Mouse (Mus musculus) splenic B cell, adult 2 months (primary cell): ENCODE data around the gene Crhr2.

Source experiments
- DNase-seq: peaks from one replicate; pipeline ENCODE4 v3.0.0-alpha.2; 2011; ENCODE audit warnings: low read depth, low spot score
- H3K27me3 ChIP-seq: 2 replicates; pipeline ENCODE4 v1.6.1; 2012; ENCODE audit warnings: mild to moderate bottlenecking, low read length, moderate library complexity, mixed read lengths; ENCODE audit not compliant: control insufficient read depth, poor library complexity, insufficient read depth, severe bottlenecking
- H3K36me3 ChIP-seq: 2 replicates; pipeline ENCODE4 v1.6.1; 2012; ENCODE audit warnings: mild to moderate bottlenecking, low read length, moderate library complexity, mixed read lengths; ENCODE audit not compliant: control insufficient read depth, poor library complexity, insufficient read depth, severe bottlenecking

The Crhr2 gene

DNA sequence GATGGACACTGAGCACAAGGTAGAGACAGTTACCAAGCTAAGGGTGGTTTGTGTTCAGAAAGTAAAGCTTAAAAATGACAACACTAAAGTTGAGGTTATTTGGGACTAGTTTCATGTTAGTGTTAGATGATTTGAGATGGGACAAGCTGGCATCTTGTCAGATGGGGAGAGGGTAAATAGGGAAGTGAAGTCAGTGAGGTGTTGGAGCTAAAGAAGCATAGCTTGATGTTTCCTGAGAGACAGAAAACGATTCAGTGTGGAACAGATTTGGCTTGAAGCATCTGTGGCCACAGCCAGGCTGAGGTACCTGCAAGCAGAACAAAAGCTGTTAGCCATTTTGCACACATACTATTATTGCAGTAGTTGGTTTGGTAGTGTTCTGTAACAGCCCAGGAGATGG is 87.5 kb downstream of the Crhr2 start:
- Histone ChIP-seq H3K27me3 (no peaks in the 10 kb centered on the region), H3K36me3 (peaks cover 4% of the 10 kb centered on the region; the same call in 1 of the 2 replicates)
- DNase-seq = peak; percentile 54

DNA sequence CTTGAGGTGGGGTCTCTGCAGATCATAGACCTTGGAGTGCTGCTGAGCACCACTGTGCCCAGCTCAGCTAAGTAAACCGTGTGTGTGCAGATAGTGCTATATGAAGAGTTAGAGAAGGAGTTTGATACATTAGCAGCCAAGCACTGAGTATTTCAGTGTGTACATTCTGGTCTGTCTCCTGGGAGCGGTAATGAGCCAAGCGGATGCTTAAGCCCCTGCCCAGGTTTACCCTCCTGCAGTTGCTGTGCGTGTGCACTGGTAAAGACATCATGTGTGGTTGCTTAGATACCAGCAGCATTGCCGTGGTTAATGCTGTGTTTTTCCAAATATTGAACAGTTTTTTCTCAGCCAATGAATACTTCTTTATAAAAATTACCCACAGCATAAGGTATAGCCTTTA is 88.3 kb downstream of the Crhr2 start:
- Histone ChIP-seq H3K27me3 (no peaks in the 10 kb centered on the region), H3K36me3 (peaks cover 4% of the 10 kb centered on the region; the same call in 1 of the 2 replicates)
- DNase-seq = no peak

DNA sequence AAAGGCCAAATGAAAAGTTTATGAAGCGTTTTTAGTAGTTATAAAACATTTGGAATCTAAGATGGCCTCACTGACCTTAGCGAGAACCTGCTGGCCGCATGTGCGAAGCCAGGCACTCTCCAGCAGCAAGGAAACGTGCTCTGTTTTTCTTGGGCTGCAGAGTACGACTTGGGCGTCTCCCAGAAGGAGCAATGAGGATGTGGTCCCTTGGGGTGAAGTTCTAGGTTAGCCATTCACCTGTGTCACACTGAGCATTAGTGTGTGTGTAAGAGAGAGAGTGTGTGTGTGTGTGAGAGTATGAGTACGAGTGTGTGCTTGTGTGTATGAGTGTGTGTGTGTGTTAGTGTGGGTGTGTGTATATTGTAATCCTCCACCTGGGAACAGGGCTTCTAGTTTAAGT is 89.6 kb downstream of the Crhr2 start:
- no peak for DNase-seq
- no peaks in the 10 kb centered on the region; the same call in 1 of the 2 replicates for H3K36me3 ChIP-seq
- no peaks in the 10 kb centered on the region for H3K27me3 ChIP-seq
